ENCODE assay signal across 15 mouse cellular contexts in genomic region chr15:78736681-78737100, GRCm38 (mm10). TPM values are rescaled to one million over a fixed set of nuclear protein-coding genes. Genes with fewer than 3 reads are reported as not detected.
A peak's percentile ranks its signal among the peaks of the same experiment; 100 is the strongest.
DNase-seq lines count a peak whose midpoint lies in the region; ATAC-seq and TF ChIP-seq lines count a peak whose summit lies in the region.
"Had no signal": no experiment of that assay in that cellular context is flagged by ENCODE, and none has a peak within 500 bp of the region (broad histone marks: within the 10 kb centered on the region; RNA-seq: fewer than 3 reads in every experiment).

No protein-coding gene starts in this region.

- TF ChIP-seq CTCF in cerebellum, adult 2 months (IDR thresholded peaks at IDR 0.05; ENCODE audit: borderline replicate concordance, insufficient read depth, low read depth, low read length): no peak

- no peak overlapping the region for H3K4me3 ChIP-seq in cerebellum, adult 2 months (replicated peaks; ENCODE audit: insufficient read depth, low read depth, low read length)
- no peak overlapping the region for H3K4me3 ChIP-seq in hindbrain, embryonic 10.5 days
- H3K4me3 ChIP-seq in midbrain, embryonic 15.5 days: no peak overlapping the region
- H3K4me3 ChIP-seq: erythroblast, embryonic 14.5 days; liver, embryonic 12.5 days had no signal

- no peak for TF ChIP-seq POLR2A in cerebellum, adult 2 months (IDR thresholded peaks at IDR 0.05; ENCODE audit: borderline replicate concordance, insufficient read depth, low read length)

- WGBS in cerebellum, adult 2 months: 24% methylated on average over 7 of the region's 7 CpGs
- WGBS in hindbrain, embryonic 10.5 days: 66% methylated on average over 7 of the region's 7 CpGs
- WGBS in midbrain, embryonic 15.5 days: 28% methylated on average over 7 of the region's 7 CpGs

- no peak overlapping the region for H3K9ac ChIP-seq in midbrain, embryonic 15.5 days
- H3K9ac ChIP-seq: liver, embryonic 12.5 days had no signal

- H3K27me3 ChIP-seq in cerebellum, adult 2 months (ENCODE audit: control insufficient read depth, insufficient read depth, low read length): no peaks in the 10 kb centered on the region
- H3K27me3 ChIP-seq in hindbrain, embryonic 10.5 days (ENCODE audit: insufficient read depth, poor library complexity, severe bottlenecking): peaks cover 15% of the 10 kb centered on the region; the same call in 1 of the 2 replicates
- no peaks in the 10 kb centered on the region for H3K27me3 ChIP-seq in midbrain, embryonic 15.5 days (replicated peaks)

- H3K36me3 ChIP-seq in hindbrain, embryonic 10.5 days: no peaks in the 10 kb centered on the region
- no peaks in the 10 kb centered on the region for H3K36me3 ChIP-seq in midbrain, embryonic 15.5 days (replicated peaks)
- H3K36me3 ChIP-seq: liver, embryonic 12.5 days had no signal

- H3K4me2 ChIP-seq in midbrain, embryonic 15.5 days: no peak overlapping the region
- H3K4me2 ChIP-seq: liver, embryonic 12.5 days had no signal

- H3K9me3 ChIP-seq in hindbrain, embryonic 10.5 days: no peaks in the 10 kb centered on the region
- H3K9me3 ChIP-seq in midbrain, embryonic 15.5 days: no peaks in the 10 kb centered on the region
- H3K9me3 ChIP-seq: liver, embryonic 12.5 days had no signal

- H3K4me1 ChIP-seq in cerebellum, adult 2 months (ENCODE audit: control insufficient read depth, insufficient read depth, low read length): no peaks in the 10 kb centered on the region
- peaks cover 30% of the 10 kb centered on the region for H3K4me1 ChIP-seq in hindbrain, embryonic 10.5 days (replicated peaks)
- H3K4me1 ChIP-seq in midbrain, embryonic 15.5 days: peaks cover 25% of the 10 kb centered on the region
- H3K4me1 ChIP-seq: liver, embryonic 12.5 days had no signal

- DNase-seq in cerebellum, postnatal 10 days: peak; percentile 61 to 73
- no peak for DNase-seq in cerebellum, adult 2 months
- DNase-seq in MN1 (ENCODE audit: low spot score): peak; percentile 87
- DNase-seq in hindbrain, embryonic 10.5 days (ENCODE audit: low spot score): no peak
- no peak for DNase-seq in right cerebral cortex, adult 2 months (ENCODE audit: low spot score in 2 of 2)
- DNase-seq in lung, postnatal 25 days (ENCODE audit: low spot score): no peak
- no peak for DNase-seq in right cerebral cortex, postnatal 4 days
- DNase-seq: gastrocnemius, postnatal 25 days; heart, postnatal 36 days; layer of hippocampus, postnatal 36 days; right cerebral cortex, adult 18-20 months; thymus, adult 18-20 months had no signal

- H3K27ac ChIP-seq in cerebellum, adult 2 months (ENCODE audit: insufficient read depth, low read length): no peak overlapping the region
- H3K27ac ChIP-seq in hindbrain, embryonic 10.5 days: peak overlapping the region; percentile 76
- peak overlapping the region; percentile 79 for H3K27ac ChIP-seq in midbrain, embryonic 15.5 days
- H3K27ac ChIP-seq: liver, embryonic 12.5 days had no signal

- peak; percentile 46; the same call in 1 of the 2 replicates for ATAC-seq in midbrain, embryonic 15.5 days (replicated peaks)
- ATAC-seq: liver, embryonic 12.5 days had no signal

RNA-seq across cellular contexts. Expression of gene Elfn2, which starts 18.1 kb away (rescaled TPM):
- 18.0 and 20.6 TPM in 2 replicates for polyA plus RNA-seq in cerebellum, adult 2 months (2012; rRNA removed)
- polyA plus RNA-seq in hindbrain, embryonic 10.5 days (2016; fragmentation: Nextera tagmentation; extraction: Ambion mirVana): 0.24 and 0.39 TPM in 2 replicates
- polyA plus RNA-seq in midbrain, embryonic 15.5 days (2015; fragmentation: Nextera tagmentation; extraction: Ambion mirVana): 10.1 and 11.1 TPM in 2 replicates
- polyA plus RNA-seq: liver, embryonic 12.5 days had no signal

RNA-seq across cellular contexts. Expression of gene Mfng, which starts 36.6 kb away (rescaled TPM):
- 3.8 and 4.4 TPM in 2 replicates for polyA plus RNA-seq in cerebellum, adult 2 months (2012; rRNA removed)
- 71.6 and 79.0 TPM in 2 replicates for polyA plus RNA-seq in hindbrain, embryonic 10.5 days (2016; fragmentation: Nextera tagmentation; extraction: Ambion mirVana)
- 27.1 and 30.1 TPM in 2 replicates for polyA plus RNA-seq in midbrain, embryonic 15.5 days (2015; fragmentation: Nextera tagmentation; extraction: Ambion mirVana)

Comparison
In these comparisons a context has a peak if more than half of its experiments do, and no peak if none do; other contexts are left out.
1. DNase-seq: peak in cerebellum, postnatal 10 days (2 of 2) and MN1 (single experiment); none in cerebellum, adult 2 months (0 of 2), hindbrain, embryonic 10.5 days (single experiment), right cerebral cortex, adult 2 months (0 of 2), lung, postnatal 25 days (single experiment) and right cerebral cortex, postnatal 4 days (single experiment).